Mouse (Mus musculus) forebrain, embryonic 10.5 days (tissue): Measurements from ENCODE around the gene Gga2. TPM values are rescaled to one million over a fixed set of nuclear protein-coding genes. Genes with fewer than 3 reads are reported as not detected.

ENCODE experiments used
- DNase-seq: peaks from one replicate; pipeline ENCODE4 v3.0.0-alpha.2; 2017; ENCODE audit warnings: low spot score; ENCODE audit errors: extremely low spot score
- H3K27ac ChIP-seq: fragments of 300-500 bp; sonication (generic); 2 replicates; pipeline ENCODE4 v1.5.1; 2016; ENCODE audit warnings: mild to moderate bottlenecking
- H3K27me3 ChIP-seq: fragments of 300-500 bp; sonication (generic); 2 replicates; pipeline ENCODE4 v1.6.1; 2016; ENCODE audit warnings: mild to moderate bottlenecking; ENCODE audit not compliant: poor library complexity, severe bottlenecking
- H3K36me3 ChIP-seq: fragments of 300-500 bp; sonication (generic); replicated peaks from 2 replicates; pipeline ENCODE4 v1.6.1; 2016; ENCODE audit warnings: mild to moderate bottlenecking, moderate library complexity
- H3K4me1 ChIP-seq: fragments of 300-500 bp; sonication (generic); 2 replicates; pipeline ENCODE4 v1.6.1; 2016
- H3K4me3 ChIP-seq: fragments of 300-500 bp; sonication (generic); 2 replicates; pipeline ENCODE4 v1.5.1; 2016; ENCODE audit warnings: mild to moderate bottlenecking, moderate library complexity
- H3K9me3 ChIP-seq: fragments of 300-500 bp; sonication (generic); 2 replicates; pipeline ENCODE4 v1.6.1; 2016; ENCODE audit warnings: mild to moderate bottlenecking, moderate library complexity
- WGBS: fragments of 180-500 bp; shearing (Covaris S2); methylation state at CpG from one replicate; pipeline ENCODE4 v1.1.7; 2016; 5-methylcytosine and 5-hydroxymethylcytosine counted together
- polyA plus RNA-seq: library from polyadenylated mRNA; unstranded; fragments of >200 nt; fragmentation: Nextera tagmentation; extraction: Ambion mirVana; gene quantifications from 2 replicates; pipeline ENCODE4 v1.2.1, GENCODE M21; 2016

Gga2 gene
- polyA plus RNA-seq, 1 experiment from 2014 or later, result 93.2 TPM

- Histone ChIP-seq H3K27me3 (no peaks in the 10 kb centered on the region), H3K4me1 (no peaks in the 10 kb centered on the region), H3K9me3 (no peaks in the 10 kb centered on the region), H3K36me3 (peaks cover 41% of the 10 kb centered on the region), H3K4me3 (no peak overlapping the region), H3K27ac (no peak overlapping the region)
- no peak for DNase-seq
- 90% methylated on average over 3 of the region's 3 CpGs for WGBS
Observed at GRCm38 (mm10) chr7:121971698-121972097, 49.3 kb downstream of the Gga2 start.

GRCm38 (mm10) chr7:121970250-121970649 is 50.8 kb downstream of the Gga2 start:
- no peak overlapping the region for H3K4me3 ChIP-seq
- no peak for DNase-seq
- H3K27me3 ChIP-seq, result no peaks in the 10 kb centered on the region
- 89% methylated on average over 9 of the region's 9 CpGs for whole genome bisulfite sequencing
- no peak overlapping the region for H3K27ac ChIP-seq
- H3K36me3 ChIP-seq, result peaks cover 48% of the 10 kb centered on the region
- H3K9me3 ChIP-seq, result no peaks in the 10 kb centered on the region
- no peaks in the 10 kb centered on the region for H3K4me1 ChIP-seq

- DNase-seq, result no peak
- no peaks in the 10 kb centered on the region for H3K27me3 ChIP-seq
- peaks cover 58% of the 10 kb centered on the region for H3K36me3 ChIP-seq
- no peaks in the 10 kb centered on the region for H3K9me3 ChIP-seq
- 93% methylated on average over 9 of the region's 9 CpGs for WGBS
- no peaks in the 10 kb centered on the region for H3K4me1 ChIP-seq
- no peak overlapping the region for H3K4me3 ChIP-seq
- H3K27ac ChIP-seq, result no peak overlapping the region
Observed at GRCm38 (mm10) chr7:121968816-121969215, 52.2 kb downstream of the Gga2 start.

- no peaks in the 10 kb centered on the region for H3K4me1 ChIP-seq
- WGBS, result 83% methylated on average over 8 of the region's 8 CpGs
- H3K9me3 ChIP-seq, result no peaks in the 10 kb centered on the region
- no peak overlapping the region for H3K27ac ChIP-seq
- no peaks in the 10 kb centered on the region for H3K27me3 ChIP-seq
- peaks cover 57% of the 10 kb centered on the region for H3K36me3 ChIP-seq
- DNase-seq, result no peak
- no peak overlapping the region for H3K4me3 ChIP-seq
Observed at GRCm38 (mm10) chr7:121968242-121968641, 52.8 kb downstream of the Gga2 start.

DNA sequence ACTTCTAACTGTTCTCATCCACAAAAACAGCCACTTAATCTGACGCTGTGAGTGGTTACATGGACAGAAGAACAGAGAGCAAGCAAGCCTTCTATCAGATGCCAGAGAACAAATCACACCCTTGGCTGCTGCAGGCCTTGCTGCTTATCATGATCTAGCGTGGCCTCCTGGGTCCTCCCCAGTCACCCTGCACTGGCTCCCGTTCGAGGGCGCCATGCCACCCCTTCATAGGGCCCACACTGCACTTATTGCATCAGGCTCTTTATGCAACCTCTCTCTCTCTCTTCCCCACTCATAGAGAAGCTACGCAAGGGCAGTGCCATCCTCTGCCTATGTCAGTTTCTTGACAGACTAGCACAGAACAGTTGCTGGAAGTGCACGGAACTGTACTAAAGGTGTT is 54.9 kb downstream of the Gga2 start:
- Histone ChIP-seq H3K4me3 (no peak overlapping the region), H3K4me1 (no peaks in the 10 kb centered on the region), H3K9me3 (no peaks in the 10 kb centered on the region), H3K27ac (no peak overlapping the region), H3K27me3 (no peaks in the 10 kb centered on the region), H3K36me3 (peaks cover 62% of the 10 kb centered on the region)
- no peak for DNase-seq
- 96% methylated on average over 7 of the region's 7 CpGs for WGBS

- no peak overlapping the region for H3K4me3 ChIP-seq
- H3K27ac ChIP-seq, result no peak overlapping the region
- H3K27me3 ChIP-seq, result no peaks in the 10 kb centered on the region
- H3K4me1 ChIP-seq, result no peaks in the 10 kb centered on the region
- H3K36me3 ChIP-seq, result peaks cover 44% of the 10 kb centered on the region
- DNase-seq, result no peak
- no peaks in the 10 kb centered on the region for H3K9me3 ChIP-seq
- WGBS, result 75% methylated on average over 6 of the region's 6 CpGs
Observed at GRCm38 (mm10) chr7:121963883-121964398, 57.1 kb downstream of the Gga2 start.

GRCm38 (mm10) chr7:121962571-121962959 is 58.5 kb downstream of the Gga2 start:
- 91% methylated on average over 3 of the region's 3 CpGs for WGBS

DNA sequence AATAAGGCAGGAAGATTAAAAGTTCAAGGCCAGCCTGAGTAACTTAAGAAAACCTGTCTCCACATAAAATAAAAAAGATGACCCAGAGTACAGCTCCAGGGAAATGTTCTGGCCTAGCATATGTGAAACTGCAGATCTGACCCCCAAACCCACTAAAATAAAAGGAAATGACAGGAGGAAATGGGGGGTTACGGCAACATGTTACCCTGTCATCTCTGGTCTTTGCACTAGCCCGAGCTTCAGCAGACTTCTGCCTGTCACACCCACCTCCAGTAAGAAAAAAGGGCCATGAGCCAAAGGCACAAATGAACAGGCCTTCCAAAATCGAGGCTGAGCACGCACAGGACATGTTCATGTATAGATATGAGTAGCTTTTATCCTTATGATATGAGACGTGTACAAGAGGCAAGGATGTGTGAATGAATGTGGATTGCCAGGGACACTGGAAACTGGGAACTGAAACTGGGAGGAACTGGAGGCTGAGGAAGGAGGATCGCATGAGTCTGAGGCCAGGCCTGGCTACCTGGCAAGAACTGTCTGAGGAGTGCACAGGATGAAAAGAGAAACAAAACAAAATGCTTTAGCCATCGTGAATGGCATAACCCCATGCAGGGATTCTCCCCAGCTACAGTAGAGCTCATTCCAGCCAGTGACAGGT is 59.0 kb downstream of the Gga2 start:
- DNase-seq, result no peak
- no peaks in the 10 kb centered on the region for H3K4me1 ChIP-seq
- no peaks in the 10 kb centered on the region for H3K9me3 ChIP-seq
- H3K27ac ChIP-seq, result no peak overlapping the region
- H3K4me3 ChIP-seq, result no peak overlapping the region
- H3K36me3 ChIP-seq, result peaks cover 41% of the 10 kb centered on the region
- WGBS, result 94% methylated on average over 7 of the region's 7 CpGs
- no peaks in the 10 kb centered on the region for H3K27me3 ChIP-seq

More at GRCm38 (mm10) chr7:121962571-121962959, 58.5 kb downstream of the Gga2 start:
- no peak overlapping the region for H3K27ac ChIP-seq
- H3K27me3 ChIP-seq, result no peaks in the 10 kb centered on the region
- no peak overlapping the region for H3K4me3 ChIP-seq
- H3K9me3 ChIP-seq, result no peaks in the 10 kb centered on the region
- peaks cover 41% of the 10 kb centered on the region for H3K36me3 ChIP-seq
- DNase-seq, result no peak
- no peaks in the 10 kb centered on the region for H3K4me1 ChIP-seq

DNA sequence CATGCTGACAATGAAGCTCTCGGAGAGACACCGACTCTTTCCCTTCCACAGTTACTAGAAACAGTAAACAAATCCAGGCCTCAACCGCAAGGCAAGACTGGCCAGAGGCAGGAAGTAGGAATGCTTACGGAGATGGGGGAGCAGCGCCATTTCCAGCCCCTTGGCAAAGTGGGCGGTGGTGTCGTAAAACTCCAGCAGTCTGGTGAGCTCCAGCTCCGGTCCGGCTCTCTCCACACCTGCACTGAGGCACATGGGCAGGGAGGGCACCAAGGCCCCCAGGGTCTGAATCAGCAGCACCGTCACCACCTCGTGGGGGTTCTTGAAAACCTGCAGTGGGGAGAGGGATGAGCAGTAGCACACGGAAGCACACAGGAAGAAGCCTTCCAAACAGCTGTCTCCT is 65.2 kb downstream of the Gga2 start:
- H3K27me3 ChIP-seq, result no peaks in the 10 kb centered on the region
- H3K4me3 ChIP-seq, result no peak overlapping the region
- no peaks in the 10 kb centered on the region for H3K4me1 ChIP-seq
- 90% methylated on average over 12 of the region's 12 CpGs for WGBS
- no peak overlapping the region for H3K27ac ChIP-seq
- H3K9me3 ChIP-seq, result no peaks in the 10 kb centered on the region
- peaks cover 29% of the 10 kb centered on the region for H3K36me3 ChIP-seq
- DNase-seq, result no peak

DNA sequence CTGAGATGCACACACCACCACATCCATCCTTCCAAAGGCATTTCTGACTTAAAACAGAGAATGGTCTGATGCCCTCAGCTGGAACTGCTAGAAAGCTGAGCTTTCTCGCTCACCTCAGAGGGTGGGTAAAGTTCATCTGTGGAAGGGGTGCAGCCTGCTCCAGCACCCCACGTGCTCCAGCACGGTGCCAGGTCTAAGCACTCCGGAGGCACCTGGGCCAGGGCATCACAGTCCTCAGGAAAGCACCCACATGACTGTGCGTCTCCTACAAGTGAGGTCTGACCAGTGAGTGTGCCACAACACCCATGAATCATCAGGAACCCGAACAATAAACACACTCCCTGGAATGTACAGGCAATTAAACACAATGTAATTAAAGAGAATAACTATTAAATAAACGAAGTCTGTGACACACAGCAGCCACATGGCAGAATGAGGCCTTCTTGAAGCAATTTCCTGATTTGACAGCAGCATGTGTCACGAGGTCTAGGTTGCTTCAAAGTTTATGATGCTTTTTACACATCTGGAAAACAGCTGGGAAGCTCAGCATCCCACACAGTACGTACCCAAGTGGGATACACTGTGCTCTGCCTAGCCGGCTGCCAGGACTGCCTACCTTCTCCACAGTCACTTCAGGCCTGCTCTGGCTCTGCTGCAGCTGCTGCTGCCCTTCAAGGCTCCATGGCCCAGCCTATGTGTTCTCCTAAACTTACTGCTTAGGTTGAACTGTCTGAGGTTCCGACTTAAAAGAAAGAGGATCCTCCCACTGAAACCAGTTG is 65.9 kb downstream of the Gga2 start:
- Histone ChIP-seq H3K27ac (no peak overlapping the region), H3K9me3 (no peaks in the 10 kb centered on the region), H3K36me3 (peaks cover 33% of the 10 kb centered on the region), H3K27me3 (no peaks in the 10 kb centered on the region), H3K4me1 (no peaks in the 10 kb centered on the region), H3K4me3 (no peak overlapping the region)
- WGBS, result 93% methylated on average over 11 of the region's 11 CpGs
- DNase-seq, result no peak

DNA sequence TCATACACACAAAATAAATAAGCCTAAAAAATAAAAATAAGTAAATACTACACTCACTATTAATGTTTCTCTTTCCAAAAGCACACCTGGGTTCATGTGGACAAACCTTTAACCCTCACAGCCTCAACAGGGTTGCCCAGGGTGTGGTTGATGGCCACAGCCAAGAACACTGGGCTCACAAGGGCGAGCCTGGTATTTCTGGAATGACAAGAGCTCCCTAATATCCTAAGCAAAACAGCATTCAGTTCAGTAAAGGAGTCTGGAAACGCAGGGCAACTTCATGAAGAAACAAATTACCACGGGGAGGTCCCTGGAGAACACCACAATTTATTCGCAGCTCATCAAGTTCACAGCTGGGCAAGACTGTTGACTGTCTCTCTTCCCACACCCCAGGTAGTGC is 73.5 kb downstream of the Gga2 start:
- Histone ChIP-seq H3K4me1 (no peaks in the 10 kb centered on the region), H3K36me3 (peaks cover 35% of the 10 kb centered on the region), H3K4me3 (no peak overlapping the region), H3K27me3 (no peaks in the 10 kb centered on the region), H3K9me3 (no peaks in the 10 kb centered on the region; the same call in 1 of the 2 replicates), H3K27ac (no peak overlapping the region)
- no peak for DNase-seq
- WGBS, result 81% methylated on average over 4 of the region's 4 CpGs

DNA sequence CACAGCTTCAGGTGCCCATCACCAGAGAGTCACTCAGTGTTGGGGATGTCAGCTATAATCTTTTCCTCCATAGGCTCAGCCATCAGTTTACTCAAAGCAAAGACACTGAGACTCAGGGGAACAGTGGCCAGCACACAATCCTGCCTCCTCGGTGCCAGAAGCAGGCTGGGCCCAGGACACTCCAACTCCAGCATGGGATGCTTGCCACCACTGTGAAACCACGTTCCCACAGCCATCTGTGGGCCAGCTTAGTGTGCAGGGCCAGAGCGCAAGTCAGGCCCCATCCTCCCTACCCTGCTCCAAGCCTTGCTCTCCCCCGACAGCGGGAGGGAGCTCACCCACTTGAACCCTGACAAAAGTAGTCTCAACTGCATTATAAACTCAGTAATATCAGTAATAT is 74.8 kb downstream of the Gga2 start:
- no peak overlapping the region for H3K4me3 ChIP-seq
- no peaks in the 10 kb centered on the region; the same call in 1 of the 2 replicates for H3K9me3 ChIP-seq
- H3K36me3 ChIP-seq, result peaks cover 42% of the 10 kb centered on the region
- DNase-seq, result no peak
- no peaks in the 10 kb centered on the region for H3K27me3 ChIP-seq
- H3K27ac ChIP-seq, result no peak overlapping the region
- no peaks in the 10 kb centered on the region for H3K4me1 ChIP-seq
- 91% methylated on average over 5 of the region's 5 CpGs for WGBS

GRCm38 (mm10) chr7:121942371-121942770 is 78.7 kb downstream of the Gga2 start:
- 96% methylated on average over 2 of the region's 2 CpGs for WGBS
- Histone ChIP-seq H3K27ac (no peak overlapping the region), H3K36me3 (peaks cover 22% of the 10 kb centered on the region), H3K4me1 (no peaks in the 10 kb centered on the region), H3K9me3 (no peaks in the 10 kb centered on the region; the same call in 1 of the 2 replicates), H3K4me3 (no peak overlapping the region), H3K27me3 (no peaks in the 10 kb centered on the region)
- DNase-seq, result no peak
